8 mouse cellular contexts compared by ENCODE assay signal in genomic region chr2:67564851-67565479, GRCm38 (mm10). TPM values are rescaled to one million over a fixed set of nuclear protein-coding genes. Genes with fewer than 3 reads are reported as not detected.
DNase-seq lines count a peak whose midpoint lies in the region; ATAC-seq and TF ChIP-seq lines count a peak whose summit lies in the region.

No protein-coding gene starts in this region.

- intact Hi-C loops in heart, postnatal 25 days (cut with DNase I): loop anchor here (5.0 to 10.0 kb wide), 3 partner anchors 60 to 1642 kb away; partner anchors contain the start of gene Spc25

- H3K4me1 ChIP-seq in brown adipose tissue, adult 24 weeks (ENCODE audit: control insufficient read depth, insufficient read depth, insufficient read length, low read length): no peaks in the 10 kb centered on the region; the same call in 1 of the 2 replicates
- peaks cover 9% of the 10 kb centered on the region for H3K4me1 ChIP-seq in forebrain, embryonic 16.5 days (replicated peaks; ENCODE audit: control insufficient read depth, insufficient read depth, low read length)
- H3K4me1 ChIP-seq in lung, embryonic 15.5 days: peaks cover 14% of the 10 kb centered on the region

- DNase-seq in heart, postnatal 25 days (ENCODE audit: low spot score): peak; percentile 6
- DNase-seq in layer of hippocampus, postnatal 25 days (ENCODE audit: extremely low spot score in 1 of 2, low spot score in 1 of 2): peak; percentile 57 to 60
- peak; percentile 49 to 60 for DNase-seq in right cerebral cortex, postnatal 36 days (ENCODE audit: low spot score in 2 of 2)
- no peak for DNase-seq in c-Kit-positive CD71-positive TER-119-positive erythroid progenitor cells, embryonic 14.5 days (ENCODE audit: low spot score)

- ATAC-seq in forebrain, embryonic 16.5 days: peak; percentile 75
- ATAC-seq in lung, embryonic 15.5 days (ENCODE audit: borderline replicate concordance, extremely low read depth, low FRiP score, low TSS enrichment): peak; percentile 68

- no peaks in the 10 kb centered on the region for H3K79me3 ChIP-seq in C2C12 (ENCODE audit: low read depth)

- no peaks in the 10 kb centered on the region for H3K79me2 ChIP-seq in C2C12 (ENCODE audit: control insufficient read depth, insufficient read depth)

- no peaks in the 10 kb centered on the region for H3K36me3 ChIP-seq in C2C12 (ENCODE audit: control insufficient read depth, insufficient read depth)
- no peaks in the 10 kb centered on the region for H3K36me3 ChIP-seq in forebrain, embryonic 16.5 days (ENCODE audit: control insufficient read depth, insufficient read depth)
- H3K36me3 ChIP-seq in lung, embryonic 15.5 days: no peaks in the 10 kb centered on the region

- no peak overlapping the region for H3ac ChIP-seq in C2C12 (ENCODE audit: control insufficient read depth, insufficient read length, low read depth)

- H3K9me3 ChIP-seq in forebrain, embryonic 16.5 days (ENCODE audit: control insufficient read depth, low read length): no peaks in the 10 kb centered on the region
- H3K9me3 ChIP-seq in lung, embryonic 15.5 days: no peaks in the 10 kb centered on the region

- 2% methylated on average over 23 of the region's 23 CpGs for WGBS in forebrain, embryonic 16.5 days
- 1% methylated on average over 23 of the region's 23 CpGs for WGBS in lung, embryonic 15.5 days

- peak; percentile 35 for TF ChIP-seq CTCF in C2C12 (IDR thresholded peaks at IDR 0.05; ENCODE audit: control insufficient read depth, insufficient read depth, insufficient read length)

- peak overlapping the region; percentile 95 for H3K9ac ChIP-seq in forebrain, embryonic 16.5 days (replicated peaks; ENCODE audit: low read depth, low read length)
- peak overlapping the region; percentile 35; the same call in 1 of the 2 replicates for H3K9ac ChIP-seq in lung, embryonic 15.5 days

- H3K4me3 ChIP-seq in C2C12 (ENCODE audit: insufficient read depth, poor library complexity, severe bottlenecking): peak overlapping the region; percentile 43
- peak overlapping the region; percentile 48 for H3K4me3 ChIP-seq in brown adipose tissue, adult 24 weeks (ENCODE audit: insufficient read depth, low read depth, low read length)
- peak overlapping the region; percentile 97 for H3K4me3 ChIP-seq in forebrain, embryonic 16.5 days (replicated peaks; ENCODE audit: low read length)
- peak overlapping the region; percentile 68 for H3K4me3 ChIP-seq in lung, embryonic 15.5 days

- no peak overlapping the region for H3K27ac ChIP-seq in brown adipose tissue, adult 24 weeks (replicated peaks; ENCODE audit: low read depth, low read length)
- peak overlapping the region; percentile 97 for H3K27ac ChIP-seq in forebrain, embryonic 16.5 days (ENCODE audit: low read length)
- no peak overlapping the region for H3K27ac ChIP-seq in lung, embryonic 15.5 days

- H3K4me2 ChIP-seq in forebrain, embryonic 16.5 days (ENCODE audit: low read length): peak overlapping the region; percentile 65
- peak overlapping the region; percentile 96 for H3K4me2 ChIP-seq in lung, embryonic 15.5 days

- H3K27me3 ChIP-seq in C2C12 (ENCODE audit: control insufficient read depth, insufficient read depth, insufficient read length): no peaks in the 10 kb centered on the region
- H3K27me3 ChIP-seq in forebrain, embryonic 16.5 days (replicated peaks; ENCODE audit: control insufficient read depth, insufficient read depth, low read length): no peaks in the 10 kb centered on the region
- peaks cover 18% of the 10 kb centered on the region for H3K27me3 ChIP-seq in lung, embryonic 15.5 days

TF ChIP-seq in C2C12, 6 proteins besides CTCF, POLR2A, EP300 and RAD21:
- no peak for TF ChIP-seq MYOG (IDR thresholded peaks at IDR 0.05; ENCODE audit: control insufficient read depth, extremely low read depth, insufficient read length)

RNA-seq across cellular contexts. Expression of gene B3galt1, which starts 0.7 kb away (rescaled TPM):
- 1.4 TPM for polyA plus RNA-seq in C2C12 (2012; fragmentation: generic; extraction: Trizol)
- polyA plus RNA-seq in brown adipose tissue, adult 24 weeks (2012; ENCODE audit: insufficient read depth, insufficient read length, missing spikeins): 0.59 and 0.71 TPM in 2 replicates
- polyA plus RNA-seq in forebrain, embryonic 16.5 days (2015; fragmentation: Nextera tagmentation; extraction: Ambion mirVana): 57.4 and 60.2 TPM in 2 replicates
- total RNA-seq in heart, postnatal 25 days (2021): 1 to 10 TPM; 2.0 to 3.2 TPM
- 10 to 100 TPM; 85.1 to 88.0 TPM for total RNA-seq in layer of hippocampus, postnatal 25 days (2021)
- 2.7 and 2.9 TPM in 2 replicates for polyA plus RNA-seq in lung, embryonic 15.5 days (2015; fragmentation: Nextera tagmentation; extraction: Ambion mirVana)

Comparison
In these comparisons a context has a peak if more than half of its experiments do, and no peak if none do; other contexts are left out.
1. H3K4me3 ChIP-seq: peak in every context shown above with its lines; median percentile 97 in forebrain, embryonic 16.5 days; 68 in lung, embryonic 15.5 days; 48 in brown adipose tissue, adult 24 weeks; 43 in C2C12.
2. RNA of gene B3galt1, which starts 0.7 kb away (polyA plus RNA-seq): 57.4 to 60.2 TPM in forebrain, embryonic 16.5 days; 2.7 to 2.9 TPM in lung, embryonic 15.5 days, 1.4 TPM in C2C12 (single experiment) and 0.59 to 0.71 TPM in brown adipose tissue, adult 24 weeks; every median in the first group is over 10 times any median in the second.